Mouse (Mus musculus) cortical plate, adult 2 months (tissue): Measurements from ENCODE around the gene Klhl32. TPM values are rescaled to one million over a fixed set of nuclear protein-coding genes. Genes with fewer than 3 reads are reported as not detected.
"Not testable (repeated sequence)": the region's sequence is repeated elsewhere in the genome, so short reads cannot be mapped to it uniquely, and the experiment has no call there.

Experiments used
- H3K27ac ChIP-seq: fragments of 200-500 bp; 2 replicates; pipeline ENCODE4 v1.5.1; 2012; ENCODE audit warnings: low read length, control low read depth, inconsistent platforms; ENCODE audit not compliant: insufficient read depth
- H3K4me1 ChIP-seq: fragments of 200-500 bp; 2 replicates; pipeline ENCODE4 v1.6.1; 2011; ENCODE audit warnings: low read length; ENCODE audit not compliant: control insufficient read depth, insufficient read depth
- H3K4me3 ChIP-seq: fragments of 200-500 bp; 2 replicates; pipeline ENCODE4 v1.5.1; 2011; ENCODE audit warnings: mild to moderate bottlenecking, low read length, control low read depth; ENCODE audit not compliant: insufficient read depth
- CTCF ChIP-seq: fragments of 200-500 bp; IDR thresholded peaks from 2 replicates; pipeline ENCODE4 v1.5.1; 2011; ENCODE audit warnings: mild to moderate bottlenecking, control low read depth, low read length; ENCODE audit not compliant: insufficient read depth; ENCODE audit errors: extremely low read depth
- POLR2A ChIP-seq: fragments of 200-500 bp; IDR thresholded peaks from 2 replicates; pipeline ENCODE4 v1.6.1; 2011; ENCODE audit warnings: mild to moderate bottlenecking, low read length, control low read depth; ENCODE audit not compliant: insufficient read depth; ENCODE audit errors: extremely low read depth
- polyA plus RNA-seq: library from polyadenylated mRNA; depleted of rRNA; stranded (reverse); fragments of >200 nt; gene quantifications from 2 replicates; pipeline ENCODE4 v1.2.3, GENCODE M21; 2012

Klhl32 gene
- polyA plus RNA-seq, 1 experiment = 6.9 TPM

DNA sequence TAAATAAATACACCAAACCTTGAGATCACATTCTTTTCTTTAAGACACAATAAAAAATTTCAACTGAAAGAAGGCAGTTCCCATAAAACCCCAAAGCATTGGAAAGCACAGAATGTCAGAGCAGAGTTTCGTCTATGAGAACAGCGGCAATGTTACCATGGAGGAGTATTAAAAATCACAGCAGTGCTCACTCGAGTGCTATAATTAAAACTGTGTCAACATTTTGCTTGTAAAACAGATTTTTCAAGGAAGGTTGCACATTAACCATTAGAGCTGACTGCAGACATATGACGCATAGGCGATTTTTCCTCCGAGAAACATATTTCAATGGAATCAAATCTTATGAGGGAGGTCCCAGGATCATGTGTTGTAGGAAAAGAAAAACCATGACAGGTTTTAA is 191.7 kb downstream of the Klhl32 start:
- Histone ChIP-seq H3K4me3 (no peak overlapping the region), H3K4me1 (peaks cover 4% of the 10 kb centered on the region; the same call in 1 of the 2 replicates), H3K27ac (no peak overlapping the region)
- no peak for TF ChIP-seq CTCF
- no peak for TF ChIP-seq POLR2A

DNA sequence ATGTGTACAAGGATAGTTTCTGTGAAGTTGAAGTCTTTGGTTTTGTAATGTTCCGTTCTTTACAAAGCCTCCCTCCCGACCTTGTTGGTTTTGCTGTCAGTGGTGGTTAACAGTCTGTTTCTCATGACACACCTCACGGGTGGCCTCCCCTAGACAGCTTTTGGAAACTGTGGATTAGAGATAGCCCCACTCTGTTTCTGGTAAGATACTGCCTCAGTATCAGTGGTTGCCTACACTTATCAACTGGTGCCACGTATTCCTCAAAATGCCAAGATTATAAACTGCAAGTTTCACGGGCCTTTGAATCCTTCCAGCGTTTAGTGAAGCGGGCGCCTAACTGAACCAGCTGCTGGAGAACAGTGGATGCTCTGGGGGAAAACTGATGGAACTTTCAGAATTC is 206.2 kb downstream of the Klhl32 start:
- H3K4me3 ChIP-seq, H3K27ac ChIP-seq, H3K4me1 ChIP-seq: not testable (repeated sequence)

DNA sequence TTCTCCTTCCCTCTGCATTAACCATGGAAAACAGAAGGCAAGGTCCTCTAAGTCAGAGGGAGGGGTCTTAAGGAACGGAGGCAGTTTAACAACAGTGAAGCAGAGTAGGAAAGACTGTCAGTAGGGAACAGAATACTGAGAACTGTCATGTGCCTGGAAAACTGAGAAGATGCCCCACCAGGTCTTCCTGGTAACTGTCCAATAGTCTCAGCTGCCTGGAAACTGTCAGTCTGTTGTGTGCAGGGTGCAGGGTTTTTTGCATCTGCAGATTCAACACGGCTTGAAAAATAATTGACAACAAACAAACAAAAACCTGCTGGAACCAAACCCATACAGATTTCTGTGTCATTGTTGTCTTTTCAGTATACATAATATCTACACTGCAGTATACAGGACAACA is 208.6 kb downstream of the Klhl32 start:
- no peak overlapping the region for H3K27ac ChIP-seq
- no peak overlapping the region for H3K4me3 ChIP-seq
- TF ChIP-seq CTCF (no peak), POLR2A (no peak)
- no peaks in the 10 kb centered on the region for H3K4me1 ChIP-seq

DNA sequence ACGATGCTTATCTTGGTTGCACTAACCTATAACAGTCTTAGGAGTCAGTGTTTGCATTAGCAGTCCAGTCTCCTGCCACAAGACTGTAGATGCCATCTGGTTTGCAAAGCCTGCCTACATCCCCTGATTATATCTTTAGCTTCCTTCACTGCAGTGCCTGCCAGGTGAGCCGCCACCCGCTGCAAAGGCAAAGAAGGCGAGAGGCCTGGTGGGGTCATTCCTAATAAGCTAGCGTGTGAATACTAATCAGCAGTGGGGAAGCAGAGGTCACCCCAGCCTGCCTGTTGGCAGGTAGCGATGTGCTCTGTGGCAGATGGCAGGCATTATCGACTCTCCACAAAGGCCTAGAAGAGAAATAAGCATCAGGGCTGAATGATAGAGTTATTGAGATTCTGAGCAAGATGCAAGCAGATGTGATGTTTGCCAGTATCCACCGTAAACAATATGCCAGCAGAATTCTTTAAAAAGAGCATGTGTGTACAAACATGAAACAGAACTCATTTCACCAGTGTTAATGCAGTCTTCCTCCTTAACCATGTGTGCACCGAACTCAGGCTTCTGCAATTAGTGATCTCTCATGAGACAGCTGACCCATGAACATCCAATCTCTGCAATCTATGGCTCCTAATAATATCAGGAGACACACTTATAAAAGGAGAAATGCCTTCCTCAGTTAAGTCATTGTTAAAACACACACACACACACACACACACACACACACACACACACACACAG is 219.6 kb downstream of the Klhl32 start:
- no peak overlapping the region for H3K4me3 ChIP-seq
- H3K27ac ChIP-seq = no peak overlapping the region
- no peak for TF ChIP-seq CTCF
- TF ChIP-seq POLR2A = no peak
- H3K4me1 ChIP-seq = peaks cover 2% of the 10 kb centered on the region; the same call in 1 of the 2 replicates

DNA sequence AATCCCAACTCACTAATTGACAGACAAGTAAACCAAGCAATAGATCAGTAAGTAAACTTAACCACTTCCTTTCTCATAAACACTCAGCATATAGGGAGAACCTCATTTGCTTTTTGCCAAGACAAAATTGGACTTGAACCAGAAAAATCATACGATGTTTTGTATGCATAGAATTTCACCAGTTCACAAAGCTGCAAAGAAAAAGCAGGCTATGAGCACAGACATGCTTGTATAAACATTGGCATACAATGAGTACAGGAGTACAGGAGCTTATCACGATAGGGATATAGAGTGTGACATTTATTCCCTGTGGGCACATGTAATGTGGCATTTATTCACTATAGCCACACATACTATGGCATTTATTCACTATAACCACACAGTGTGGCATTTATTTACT is 220.5 kb downstream of the Klhl32 start:
- no peak overlapping the region for H3K4me3 ChIP-seq
- TF ChIP-seq POLR2A = no peak
- TF ChIP-seq CTCF = no peak
- H3K4me1 ChIP-seq = peaks cover 2% of the 10 kb centered on the region; the same call in 1 of the 2 replicates
- H3K27ac ChIP-seq = no peak overlapping the region

DNA sequence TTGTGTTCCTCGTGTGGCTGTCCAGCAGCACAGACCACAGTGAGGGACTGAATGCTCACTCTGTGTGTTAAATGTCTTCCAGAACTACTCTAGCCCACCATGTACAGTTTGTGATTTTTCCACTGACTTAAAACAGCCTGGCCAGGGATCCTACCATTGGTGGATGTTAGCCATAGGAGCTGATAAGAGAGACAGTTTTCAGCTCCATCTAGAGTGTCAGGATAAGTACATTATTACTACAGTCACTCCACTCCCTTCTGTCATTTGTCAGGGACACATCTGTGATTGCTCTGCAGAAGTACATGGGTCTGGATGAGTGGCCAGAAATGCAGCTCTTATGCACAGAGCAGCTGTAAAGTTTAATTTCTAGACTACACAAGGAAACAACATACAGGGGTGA is 223.1 kb downstream of the Klhl32 start:
- peaks cover 2% of the 10 kb centered on the region; the same call in 1 of the 2 replicates for H3K4me1 ChIP-seq
- no peak overlapping the region for H3K4me3 ChIP-seq
- no peak for TF ChIP-seq POLR2A
- TF ChIP-seq CTCF = no peak
- H3K27ac ChIP-seq = no peak overlapping the region

DNA sequence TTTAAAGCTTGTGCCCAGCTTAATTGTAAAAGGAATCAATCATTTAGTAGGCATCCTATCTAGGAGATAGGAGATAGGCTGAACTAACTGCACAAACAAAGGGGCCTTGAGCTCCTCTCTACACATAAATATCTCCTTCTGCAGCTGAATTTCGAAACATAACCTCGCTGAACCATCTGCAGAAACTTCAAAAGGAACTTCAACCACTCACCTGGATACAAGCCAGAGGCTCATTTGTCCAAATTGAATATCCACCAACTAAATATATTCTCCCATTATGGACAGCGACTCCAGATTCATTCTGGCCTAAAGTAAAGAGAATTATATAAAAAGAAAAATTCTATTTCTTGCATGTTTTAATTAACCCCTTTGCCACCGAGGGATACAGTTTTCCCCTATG is 224.2 kb downstream of the Klhl32 start:
- TF ChIP-seq CTCF (no peak), POLR2A (no peak)
- no peak overlapping the region for H3K4me3 ChIP-seq
- no peaks in the 10 kb centered on the region; the same call in 1 of the 2 replicates for H3K4me1 ChIP-seq
- no peak overlapping the region for H3K27ac ChIP-seq

DNA sequence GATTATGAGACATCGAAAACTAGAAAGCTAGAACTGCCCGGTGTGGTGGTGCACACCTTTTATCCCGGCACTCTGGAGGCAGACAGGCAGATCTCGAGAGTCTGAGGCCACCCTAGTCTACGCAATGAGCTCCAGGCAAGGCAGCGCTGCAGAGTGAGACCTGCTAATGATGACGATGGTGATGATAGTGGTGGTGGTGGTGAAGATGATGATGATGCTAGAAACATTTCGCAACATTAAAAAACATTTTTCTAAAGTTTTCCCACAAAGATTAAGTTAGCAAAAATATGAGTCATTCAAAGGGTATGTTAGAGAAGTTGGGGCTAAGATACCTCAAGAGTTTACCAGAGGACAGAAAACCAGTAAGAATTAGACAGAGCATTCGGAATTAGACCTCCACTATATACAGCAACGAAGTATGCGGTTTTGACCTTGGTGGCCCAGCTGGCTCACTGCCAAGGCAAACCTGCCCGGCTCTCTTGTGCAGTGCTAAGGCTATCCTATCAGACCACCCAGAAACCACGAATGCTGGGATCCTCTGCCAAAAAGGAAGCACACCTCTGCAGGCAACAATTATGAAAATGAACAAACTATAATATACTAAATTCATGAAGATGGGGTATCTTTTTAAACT is 224.9 kb downstream of the Klhl32 start:
- H3K4me1 ChIP-seq = no peaks in the 10 kb centered on the region; the same call in 1 of the 2 replicates
- TF ChIP-seq CTCF = no peak
- no peak for TF ChIP-seq POLR2A
- no peak overlapping the region for H3K27ac ChIP-seq
- H3K4me3 ChIP-seq = no peak overlapping the region

DNA sequence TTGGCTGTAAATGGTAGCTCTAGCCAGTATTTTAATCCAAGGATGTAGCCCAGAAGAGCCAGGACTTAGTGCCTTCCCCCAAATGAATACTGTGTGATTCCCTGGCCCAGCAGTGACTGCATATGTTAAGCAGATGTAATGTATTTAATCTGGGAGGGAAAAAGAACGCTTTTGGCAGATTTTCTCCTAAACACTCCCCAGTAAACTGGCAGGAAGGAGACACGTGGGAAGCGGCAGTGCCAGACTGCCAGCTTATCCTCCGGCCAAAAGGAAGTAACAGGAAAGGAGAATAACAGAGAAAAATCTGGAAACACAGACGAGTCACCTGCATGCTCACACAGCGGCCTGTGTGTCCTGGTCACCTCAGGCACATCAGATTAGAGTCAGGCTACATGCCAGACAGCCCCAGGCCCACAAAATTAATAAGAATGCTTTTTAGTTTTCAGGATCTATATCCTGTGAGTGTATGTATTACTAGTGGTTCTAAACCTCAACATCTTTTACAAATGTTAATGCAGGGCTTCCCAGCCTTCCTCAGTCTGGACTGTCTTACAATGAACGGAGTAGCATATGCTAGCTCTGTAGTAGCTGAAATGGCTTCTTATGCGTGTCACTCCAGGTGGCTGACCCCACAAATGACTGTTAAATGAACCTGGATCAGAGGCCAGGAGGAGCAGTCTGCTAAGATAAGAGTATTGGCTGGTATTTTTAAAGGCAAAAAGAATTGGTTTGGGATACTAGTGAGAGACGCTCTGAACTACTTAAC is 229.3 kb downstream of the Klhl32 start:
- H3K4me1 ChIP-seq = no peaks in the 10 kb centered on the region; the same call in 1 of the 2 replicates
- H3K27ac ChIP-seq = no peak overlapping the region
- H3K4me3 ChIP-seq = no peak overlapping the region
- TF ChIP-seq POLR2A (no peak), CTCF (no peak)

DNA sequence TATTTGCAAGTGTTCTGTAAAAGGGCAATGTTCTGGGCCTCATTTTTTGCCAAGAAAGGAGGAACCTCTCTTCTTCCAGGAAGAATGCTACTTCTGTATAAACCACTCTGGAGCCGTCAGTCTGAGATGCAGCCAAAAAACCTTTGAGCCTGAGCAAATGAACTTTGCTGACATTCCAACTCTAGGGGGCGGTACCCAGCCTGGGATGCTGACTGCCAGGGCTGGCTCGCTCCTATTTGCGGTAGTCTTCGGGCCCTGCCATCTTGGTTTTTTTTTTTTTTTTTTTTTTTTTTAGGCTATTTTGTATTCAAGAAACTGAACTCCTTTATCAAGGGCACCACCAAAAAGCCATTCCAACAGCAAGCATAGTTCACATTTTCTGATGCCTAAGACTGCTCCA is 230.5 kb downstream of the Klhl32 start:
- Histone ChIP-seq H3K4me3 (no peak overlapping the region), H3K27ac (no peak overlapping the region)
- TF ChIP-seq POLR2A (no peak), CTCF (no peak)

More for the DNA sequence above, 230.5 kb downstream of the Klhl32 start:
- H3K4me1 ChIP-seq = no peaks in the 10 kb centered on the region; the same call in 1 of the 2 replicates
